ENCODE assay signal across 19 mouse cellular contexts in the genomic region with DNA sequence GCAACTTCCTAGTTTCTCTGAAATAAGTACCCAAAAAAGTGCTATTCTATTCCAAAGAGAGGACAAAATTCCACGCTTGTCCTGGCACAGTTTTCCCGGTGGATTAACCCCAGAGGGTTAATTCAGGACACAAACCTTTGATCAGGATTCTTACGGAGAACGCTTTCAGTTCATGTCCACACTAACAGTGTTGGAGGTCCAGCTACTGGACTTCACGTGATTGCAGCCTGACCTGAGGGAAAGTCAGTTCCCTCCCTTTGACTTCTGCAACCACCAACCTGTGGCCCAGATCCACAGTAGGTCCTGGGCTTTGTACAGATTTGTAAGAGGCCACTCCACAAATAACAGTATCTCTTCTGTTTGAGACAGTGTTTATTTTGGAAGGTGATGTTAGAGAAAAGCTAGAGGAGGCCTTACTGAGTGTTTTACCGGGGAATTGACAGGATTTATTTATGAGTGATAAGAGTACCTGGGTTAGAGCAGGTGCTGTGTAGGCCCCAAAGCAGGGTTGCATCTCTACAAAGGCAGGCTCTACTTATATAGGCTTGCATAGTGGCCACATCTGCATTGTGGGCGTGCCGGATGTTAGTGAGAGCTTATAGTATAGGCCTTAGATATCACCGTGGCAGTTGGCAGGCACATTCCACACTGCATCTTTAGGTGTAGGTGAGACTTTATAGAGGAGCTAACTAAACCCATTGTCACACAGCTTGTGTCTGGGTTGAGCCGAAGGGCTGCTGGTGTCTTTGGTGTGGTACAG. TPM values are rescaled to one million over a fixed set of nuclear protein-coding genes. Genes with fewer than 3 reads are reported as not detected.
A peak's percentile ranks its signal among the peaks of the same experiment; 100 is the strongest.
DNase-seq lines count a peak whose midpoint lies in the region; ATAC-seq and TF ChIP-seq lines count a peak whose summit lies in the region.
"Had no signal": no experiment of that assay in that cellular context is flagged by ENCODE, and none has a peak within 500 bp of the region (broad histone marks: within the 10 kb centered on the region; RNA-seq: fewer than 3 reads in every experiment).

No protein-coding gene starts in this region.

- ATAC-seq in liver, embryonic 12.5 days = no peak
- no peak for ATAC-seq in forebrain, postnatal 0 days
- ATAC-seq: CD4-positive, CD25-positive, alpha-beta regulatory T cell, adult 4 months; lung, postnatal 0 days; midbrain, embryonic 16.5 days had no signal

- no peak overlapping the region for H3K4me2 ChIP-seq in liver, embryonic 12.5 days
- no peak overlapping the region for H3K4me2 ChIP-seq in forebrain, postnatal 0 days (ENCODE audit: low read depth)
- H3K4me2 ChIP-seq: hindbrain, embryonic 15.5 days had no signal

- H3K9me3 ChIP-seq in liver, embryonic 12.5 days (replicated peaks) = no peaks in the 10 kb centered on the region
- no peaks in the 10 kb centered on the region for H3K9me3 ChIP-seq in forebrain, postnatal 0 days (ENCODE audit: low read length)
- H3K9me3 ChIP-seq: G1E; heart, embryonic 10.5 days; hindbrain, embryonic 15.5 days had no signal

- H3K4me3 ChIP-seq in liver, adult 2 months (ENCODE audit: insufficient read depth, low read depth, low read length) = no peak overlapping the region
- no peak overlapping the region for H3K4me3 ChIP-seq in liver, embryonic 12.5 days
- H3K4me3 ChIP-seq in small intestine, adult 2 months (ENCODE audit: low read depth, low read length) = no peak overlapping the region
- no peak overlapping the region for H3K4me3 ChIP-seq in forebrain, postnatal 0 days (ENCODE audit: low read depth, low read length)
- H3K4me3 ChIP-seq: heart, embryonic 10.5 days; hindbrain, embryonic 15.5 days had no signal

- TF ChIP-seq CTCF in liver, adult 2 months (IDR thresholded peaks at IDR 0.05; ENCODE audit: low read depth, low read length) = no peak
- no peak for TF ChIP-seq CTCF in small intestine, adult 2 months (IDR thresholded peaks at IDR 0.05; ENCODE audit: extremely low read depth, insufficient read length, insufficient replicate concordance, low read depth, low read length)
- TF ChIP-seq CTCF in forebrain, postnatal 0 days (IDR thresholded peaks at IDR 0.05; ENCODE audit: low read depth) = no peak

- no peaks in the 10 kb centered on the region for H3K27me3 ChIP-seq in liver, adult 2 months (ENCODE audit: control insufficient read depth, insufficient read depth, low read length)
- no peaks in the 10 kb centered on the region for H3K27me3 ChIP-seq in liver, embryonic 12.5 days (replicated peaks)
- no peaks in the 10 kb centered on the region for H3K27me3 ChIP-seq in small intestine, adult 2 months (ENCODE audit: control insufficient read depth, insufficient read depth, low read length)
- H3K27me3 ChIP-seq in forebrain, postnatal 0 days (ENCODE audit: insufficient read depth, low read length) = no peaks in the 10 kb centered on the region
- H3K27me3 ChIP-seq: hindbrain, embryonic 15.5 days had no signal

- WGBS in liver, adult 2 months = 33% methylated on average over 10 of the region's 10 CpGs
- 78% methylated on average over 10 of the region's 10 CpGs for WGBS in liver, embryonic 12.5 days (ENCODE audit: insufficient replicate concordance)
- WGBS in small intestine, adult 2 months = 37% methylated on average over 10 of the region's 10 CpGs
- WGBS in forebrain, postnatal 0 days = 80% methylated on average over 10 of the region's 10 CpGs

- H3K4me1 ChIP-seq in liver, adult 2 months (ENCODE audit: control insufficient read depth, insufficient read depth, low read length) = peaks cover 36% of the 10 kb centered on the region
- no peaks in the 10 kb centered on the region for H3K4me1 ChIP-seq in liver, embryonic 12.5 days
- peaks cover 26% of the 10 kb centered on the region; the same call in 1 of the 2 replicates for H3K4me1 ChIP-seq in small intestine, adult 2 months (ENCODE audit: control insufficient read depth, insufficient read depth, insufficient read length, low read length)
- no peaks in the 10 kb centered on the region for H3K4me1 ChIP-seq in forebrain, postnatal 0 days (ENCODE audit: insufficient read depth)

- TF ChIP-seq POLR2A in liver, adult 2 months (IDR thresholded peaks at IDR 0.05; ENCODE audit: extremely low read depth, insufficient read depth, low read length) = no peak
- TF ChIP-seq POLR2A in small intestine, adult 2 months (IDR thresholded peaks at IDR 0.05; ENCODE audit: low read depth, low read length) = no peak

- H3K79me2 ChIP-seq in liver, adult 2 months (ENCODE audit: control insufficient read depth, insufficient read depth, low read length) = peaks cover 1% of the 10 kb centered on the region; the same call in 1 of the 2 replicates

- peak overlapping the region; percentile 25 for H3K9ac ChIP-seq in liver, adult 2 months (ENCODE audit: low read depth, low read length)
- no peak overlapping the region for H3K9ac ChIP-seq in liver, embryonic 12.5 days
- H3K9ac ChIP-seq in forebrain, postnatal 0 days = no peak overlapping the region
- H3K9ac ChIP-seq: hindbrain, embryonic 15.5 days had no signal

- peak overlapping the region; percentile 90 for H3K27ac ChIP-seq in liver, adult 2 months (replicated peaks; ENCODE audit: insufficient read depth, low read depth, low read length)
- no peak overlapping the region for H3K27ac ChIP-seq in liver, embryonic 12.5 days
- peak overlapping the region; percentile 79 for H3K27ac ChIP-seq in small intestine, adult 2 months (ENCODE audit: insufficient read depth, low read depth, low read length)
- no peak overlapping the region for H3K27ac ChIP-seq in forebrain, postnatal 0 days (ENCODE audit: low read depth, low read length)
- H3K27ac ChIP-seq: heart, embryonic 10.5 days; hindbrain, embryonic 15.5 days had no signal

- no peaks in the 10 kb centered on the region for H3K36me3 ChIP-seq in liver, adult 2 months (ENCODE audit: control insufficient read depth, insufficient read depth, low read length)
- H3K36me3 ChIP-seq in liver, embryonic 12.5 days = no peaks in the 10 kb centered on the region
- 0 out of 2 replicates have a peak, but pooled peaks cover 1% of the 10 kb centered on the region for H3K36me3 ChIP-seq in small intestine, adult 2 months (ENCODE audit: control insufficient read depth, insufficient read depth, low read length)
- H3K36me3 ChIP-seq in forebrain, postnatal 0 days (ENCODE audit: insufficient read depth) = no peaks in the 10 kb centered on the region
- H3K36me3 ChIP-seq: heart, embryonic 10.5 days; hindbrain, embryonic 15.5 days had no signal

- peak; percentile 22 for DNase-seq in adrenal gland, adult 2 months
- DNase-seq in adrenal gland, adult 18-20 months (ENCODE audit: low spot score in 2 of 2) = no peak
- peak; percentile 100 for DNase-seq in liver, adult 2 months (ENCODE audit: extremely low read depth, low read depth, low spot score)
- DNase-seq in kidney, adult 9 months = peak; percentile 94
- DNase-seq in forebrain, postnatal 0 days = no peak
- DNase-seq in cerebellum, postnatal 25 days = no peak
- DNase-seq: cerebellum, adult 9-10 months; gastrocnemius, postnatal 10 days; heart, postnatal 14 days; right cerebral cortex, adult 18-20 months; thymus, postnatal 25 days had no signal

RNA-seq across cellular contexts. Expression of a gene that starts 15.3 kb away (rescaled TPM):
- total RNA-seq in adrenal gland, adult 2 months (2021) = 100 to 1,000 TPM; 102 to 130 TPM
- 10.2 and 11.7 TPM in 2 replicates for polyA plus RNA-seq in adrenal gland, adult 2 months (2012; rRNA removed)
- total RNA-seq in adrenal gland, adult 18-20 months (2021) = 100 to 1,000 TPM; 114 to 270 TPM
- total RNA-seq in liver, adult 2 months (2014; rRNA removed) = 8.4 and 12.3 TPM in 2 replicates
- 4.4 and 7.1 TPM in 2 replicates for polyA plus RNA-seq in liver, adult 2 months (2012; rRNA removed)
- polyA plus RNA-seq in liver, embryonic 12.5 days (2016; fragmentation: Nextera tagmentation; extraction: Ambion mirVana) = 12.9 and 13.2 TPM in 2 replicates
- 13.9 and 31.9 TPM in 2 replicates for polyA plus RNA-seq in small intestine, adult 2 months (2012; rRNA removed)
- 54.1 and 60.8 TPM in 2 replicates for total RNA-seq in forebrain, postnatal 0 days (2014; rRNA removed)
- polyA plus RNA-seq in forebrain, postnatal 0 days (2015; fragmentation: Nextera tagmentation; extraction: Ambion mirVana) = 31.1 and 46.5 TPM in 2 replicates

Comparison
In these comparisons a context has a peak if more than half of its experiments do, and no peak if none do; other contexts are left out.
1. DNase-seq: peak in adrenal gland, adult 2 months (single experiment), liver, adult 2 months (single experiment) and kidney, adult 9 months (single experiment); none in adrenal gland, adult 18-20 months (0 of 2), forebrain, postnatal 0 days (single experiment) and cerebellum, postnatal 25 days (0 of 2).
2. H3K27ac ChIP-seq: peak in liver, adult 2 months (single experiment) and small intestine, adult 2 months (single experiment); none in liver, embryonic 12.5 days (single experiment) and forebrain, postnatal 0 days (single experiment).